Mouse (Mus musculus): ENCODE results near the gene Epha2.

DNA sequence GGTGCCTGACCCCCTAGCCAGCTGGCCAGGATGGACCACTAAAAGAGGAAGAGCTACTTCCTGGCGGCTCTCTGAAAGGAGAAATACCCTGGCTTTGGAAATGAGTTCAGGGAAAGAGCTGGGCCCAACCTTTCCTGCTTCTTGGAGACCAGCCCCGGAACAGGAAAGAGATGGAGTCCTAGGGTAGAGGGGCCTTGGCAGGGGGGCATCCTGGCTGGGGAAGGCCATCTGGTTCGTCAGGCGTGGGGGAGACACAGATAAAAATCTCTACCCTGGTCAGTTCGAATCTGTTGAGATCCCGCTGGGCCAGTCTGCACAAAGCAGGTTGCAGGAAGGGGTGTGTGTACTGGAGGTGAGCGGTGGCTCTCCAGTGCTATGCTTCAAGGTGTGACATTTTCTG is 15.0 kb downstream of the Epha2 start:
- TF ChIP-seq CTCF (IDR thresholded peaks at IDR 0.05) = no peak
- peak; percentile 56; the same call in 1 of the 2 replicates for TF ChIP-seq EP300 (IDR thresholded peaks at IDR 0.05)

Measured in lung, postnatal 0 days (tissue).